ENCODE assay signal across 8 mouse cellular contexts in the genomic region with DNA sequence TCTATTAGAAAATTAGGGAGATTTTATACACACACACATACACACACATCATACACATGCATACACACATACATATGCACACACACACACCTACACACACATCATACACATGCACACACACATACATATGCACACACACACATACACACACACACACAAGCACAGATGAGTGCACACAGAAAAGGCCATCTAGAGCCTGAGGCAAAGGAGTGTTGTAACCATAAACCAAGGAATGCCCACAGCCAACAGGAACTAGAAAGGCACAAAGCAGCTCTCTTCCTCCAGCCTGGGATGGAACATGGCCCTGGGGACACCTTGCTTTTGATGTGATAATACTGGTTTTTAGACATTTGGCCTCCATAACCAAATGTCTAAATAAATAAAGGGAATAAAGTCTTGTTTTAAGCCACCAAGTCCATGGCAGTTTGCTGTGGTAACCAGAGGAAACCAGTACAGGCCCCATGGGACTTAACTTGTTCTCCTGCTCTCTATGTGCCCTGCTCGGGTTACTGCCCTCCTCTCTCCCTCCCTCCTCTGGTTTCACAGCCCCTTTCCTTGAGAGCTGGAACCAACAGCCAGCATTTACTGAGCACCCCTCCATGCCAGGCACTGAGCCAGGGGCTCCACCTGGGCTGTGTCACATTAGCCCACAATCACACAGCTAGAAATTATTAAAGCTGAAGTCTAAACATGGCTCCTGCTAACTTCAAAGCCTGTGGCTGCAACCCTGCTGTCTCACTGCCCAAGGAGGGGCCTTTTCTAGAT. TPM values are rescaled to one million over a fixed set of nuclear protein-coding genes. Genes with fewer than 3 reads are reported as not detected.
A peak's percentile ranks its signal among the peaks of the same experiment; 100 is the strongest.
DNase-seq lines count a peak whose midpoint lies in the region; ATAC-seq lines count a peak whose summit lies in the region.

No protein-coding gene starts in this region.

- H3K4me1 ChIP-seq in forebrain, embryonic 12.5 days = 0 out of 2 replicates have a peak, but pooled peaks cover 5% of the 10 kb centered on the region
- peaks cover 7% of the 10 kb centered on the region; the same call in 1 of the 2 replicates for H3K4me1 ChIP-seq in forebrain, embryonic 13.5 days
- peaks cover 28% of the 10 kb centered on the region for H3K4me1 ChIP-seq in embryonic facial prominence, embryonic 12.5 days
- peaks cover 13% of the 10 kb centered on the region; the same call in 1 of the 2 replicates for H3K4me1 ChIP-seq in hindbrain, embryonic 15.5 days (replicated peaks)
- H3K4me1 ChIP-seq in lung, embryonic 16.5 days (replicated peaks; ENCODE audit: control insufficient read depth, insufficient read depth, low read length) = peaks cover 31% of the 10 kb centered on the region

- no peaks in the 10 kb centered on the region for H3K9me3 ChIP-seq in forebrain, embryonic 12.5 days
- no peaks in the 10 kb centered on the region for H3K9me3 ChIP-seq in forebrain, embryonic 13.5 days (replicated peaks)
- H3K9me3 ChIP-seq in embryonic facial prominence, embryonic 12.5 days = no peaks in the 10 kb centered on the region
- no peaks in the 10 kb centered on the region for H3K9me3 ChIP-seq in hindbrain, embryonic 15.5 days
- H3K9me3 ChIP-seq in lung, embryonic 16.5 days (ENCODE audit: control insufficient read depth, low read length) = no peaks in the 10 kb centered on the region

- no peak overlapping the region for H3K9ac ChIP-seq in forebrain, embryonic 12.5 days
- no peak overlapping the region for H3K9ac ChIP-seq in forebrain, embryonic 13.5 days
- H3K9ac ChIP-seq in embryonic facial prominence, embryonic 12.5 days = no peak overlapping the region
- H3K9ac ChIP-seq in hindbrain, embryonic 15.5 days = no peak overlapping the region
- H3K9ac ChIP-seq in lung, embryonic 16.5 days (ENCODE audit: low read length) = no peak overlapping the region

- no peak overlapping the region for H3K4me3 ChIP-seq in forebrain, embryonic 12.5 days (replicated peaks)
- no peak overlapping the region for H3K4me3 ChIP-seq in forebrain, embryonic 13.5 days
- no peak overlapping the region for H3K4me3 ChIP-seq in embryonic facial prominence, embryonic 12.5 days
- H3K4me3 ChIP-seq in hindbrain, embryonic 15.5 days = no peak overlapping the region
- no peak overlapping the region for H3K4me3 ChIP-seq in lung, embryonic 16.5 days (ENCODE audit: low read length)

- H3K27me3 ChIP-seq in forebrain, embryonic 12.5 days = no peaks in the 10 kb centered on the region
- H3K27me3 ChIP-seq in forebrain, embryonic 13.5 days = no peaks in the 10 kb centered on the region
- H3K27me3 ChIP-seq in embryonic facial prominence, embryonic 12.5 days = no peaks in the 10 kb centered on the region
- H3K27me3 ChIP-seq in hindbrain, embryonic 15.5 days = no peaks in the 10 kb centered on the region
- H3K27me3 ChIP-seq in lung, embryonic 16.5 days (ENCODE audit: control insufficient read depth, insufficient read depth, low read depth, low read length) = no peaks in the 10 kb centered on the region

- ATAC-seq in forebrain, embryonic 12.5 days (ENCODE audit: low FRiP score) = no peak
- ATAC-seq in forebrain, embryonic 13.5 days = no peak
- ATAC-seq in embryonic facial prominence, embryonic 12.5 days (ENCODE audit: insufficient number of reproducible peaks, insufficient read depth, low FRiP score, low TSS enrichment) = peak; percentile 92
- ATAC-seq in hindbrain, embryonic 15.5 days (ENCODE audit: low FRiP score, low read depth) = no peak; the same call in 1 of the 2 replicates
- peak; percentile 78 for ATAC-seq in lung, embryonic 16.5 days (ENCODE audit: low read depth)

- 0 out of 2 replicates have a peak overlapping the region, but pooled peaks have one; percentile 36 for H3K27ac ChIP-seq in forebrain, embryonic 12.5 days
- no peak overlapping the region for H3K27ac ChIP-seq in forebrain, embryonic 13.5 days
- H3K27ac ChIP-seq in embryonic facial prominence, embryonic 12.5 days = peak overlapping the region; percentile 74
- H3K27ac ChIP-seq in hindbrain, embryonic 15.5 days (replicated peaks) = peak overlapping the region; percentile 42; the same call in 1 of the 2 replicates
- peak overlapping the region; percentile 66 for H3K27ac ChIP-seq in lung, embryonic 16.5 days (ENCODE audit: low read length)

- DNase-seq in A20 (ENCODE audit: low read depth, low spot score) = peak; percentile 26
- DNase-seq in right cerebral cortex, adult 2 months (ENCODE audit: low spot score in 2 of 2) = no peak
- DNase-seq in right cerebral cortex, postnatal 25 days = no peak

- 12% methylated on average over 1 of the region's 1 CpGs for WGBS in forebrain, embryonic 12.5 days
- WGBS in forebrain, embryonic 13.5 days = 17% methylated on average over 1 of the region's 1 CpGs
- WGBS in embryonic facial prominence, embryonic 12.5 days = 0% methylated on average over 1 of the region's 1 CpGs
- WGBS in hindbrain, embryonic 15.5 days = 22% methylated on average over 1 of the region's 1 CpGs
- 20% methylated on average over 1 of the region's 1 CpGs for WGBS in lung, embryonic 16.5 days

- no peaks in the 10 kb centered on the region for H3K36me3 ChIP-seq in forebrain, embryonic 12.5 days (replicated peaks)
- no peaks in the 10 kb centered on the region for H3K36me3 ChIP-seq in forebrain, embryonic 13.5 days (ENCODE audit: poor library complexity, severe bottlenecking)
- H3K36me3 ChIP-seq in embryonic facial prominence, embryonic 12.5 days = no peaks in the 10 kb centered on the region
- no peaks in the 10 kb centered on the region for H3K36me3 ChIP-seq in hindbrain, embryonic 15.5 days
- no peaks in the 10 kb centered on the region for H3K36me3 ChIP-seq in lung, embryonic 16.5 days (ENCODE audit: control insufficient read depth, insufficient read depth, low read length)

- H3K4me2 ChIP-seq in forebrain, embryonic 12.5 days = no peak overlapping the region
- no peak overlapping the region for H3K4me2 ChIP-seq in forebrain, embryonic 13.5 days
- no peak overlapping the region for H3K4me2 ChIP-seq in embryonic facial prominence, embryonic 12.5 days (replicated peaks)
- no peak overlapping the region for H3K4me2 ChIP-seq in hindbrain, embryonic 15.5 days
- H3K4me2 ChIP-seq in lung, embryonic 16.5 days (ENCODE audit: low read depth, low read length) = no peak overlapping the region

RNA-seq across cellular contexts. Expression of a gene that starts 46.3 kb away (rescaled TPM):
- 226 and 238 TPM in 2 replicates for polyA plus RNA-seq in forebrain, embryonic 12.5 days (2016; fragmentation: Nextera tagmentation; extraction: Ambion mirVana)
- 213 and 246 TPM in 2 replicates for polyA plus RNA-seq in forebrain, embryonic 13.5 days (2015; fragmentation: Nextera tagmentation; extraction: Ambion mirVana)
- polyA plus RNA-seq in embryonic facial prominence, embryonic 12.5 days (2016; fragmentation: Nextera tagmentation; extraction: Ambion mirVana) = 187 and 199 TPM in 2 replicates
- 188 and 203 TPM in 2 replicates for polyA plus RNA-seq in hindbrain, embryonic 15.5 days (2015; fragmentation: Nextera tagmentation; extraction: Ambion mirVana)
- polyA plus RNA-seq in lung, embryonic 16.5 days (2015; fragmentation: Nextera tagmentation; extraction: Ambion mirVana) = 192 and 200 TPM in 2 replicates

Comparison
In these comparisons a context has a peak if more than half of its experiments do, and no peak if none do; other contexts are left out.
1. ATAC-seq: peak in embryonic facial prominence, embryonic 12.5 days (single experiment) and lung, embryonic 16.5 days (single experiment); none in forebrain, embryonic 12.5 days (single experiment), forebrain, embryonic 13.5 days (single experiment) and hindbrain, embryonic 15.5 days (single experiment).